Mouse (Mus musculus): Measurements from ENCODE around the gene Tmem203. TPM values are rescaled to one million over a fixed set of nuclear protein-coding genes. Genes with fewer than 3 reads are reported as not detected.

Gene Tmem203
- polyA plus RNA-seq, 1 experiment from 2014 or later = 25.3 TPM

GRCm38 (mm10) chr2:25224766-25225752 lies 30.2 kb upstream of the Tmem203 start:
- H3K4me1 ChIP-seq = peaks cover 25% of the 10 kb centered on the region
- H3K9me3 ChIP-seq = no peaks in the 10 kb centered on the region
- ATAC-seq (ENCODE audit: insufficient number of reproducible peaks, insufficient read depth, low FRiP score, low TSS enrichment, low read depth) = peak; percentile 97
- peak overlapping the region; percentile 99 for H3K27ac ChIP-seq
- WGBS = 2% methylated on average over 41 of the region's 41 CpGs
- H3K4me3 ChIP-seq = peak overlapping the region; percentile 88
- H3K27me3 ChIP-seq = no peaks in the 10 kb centered on the region
- peak overlapping the region; percentile 76 for H3K9ac ChIP-seq
- H3K4me2 ChIP-seq = peak overlapping the region; percentile 56
- H3K36me3 ChIP-seq = peaks cover 9% of the 10 kb centered on the region

DNA sequence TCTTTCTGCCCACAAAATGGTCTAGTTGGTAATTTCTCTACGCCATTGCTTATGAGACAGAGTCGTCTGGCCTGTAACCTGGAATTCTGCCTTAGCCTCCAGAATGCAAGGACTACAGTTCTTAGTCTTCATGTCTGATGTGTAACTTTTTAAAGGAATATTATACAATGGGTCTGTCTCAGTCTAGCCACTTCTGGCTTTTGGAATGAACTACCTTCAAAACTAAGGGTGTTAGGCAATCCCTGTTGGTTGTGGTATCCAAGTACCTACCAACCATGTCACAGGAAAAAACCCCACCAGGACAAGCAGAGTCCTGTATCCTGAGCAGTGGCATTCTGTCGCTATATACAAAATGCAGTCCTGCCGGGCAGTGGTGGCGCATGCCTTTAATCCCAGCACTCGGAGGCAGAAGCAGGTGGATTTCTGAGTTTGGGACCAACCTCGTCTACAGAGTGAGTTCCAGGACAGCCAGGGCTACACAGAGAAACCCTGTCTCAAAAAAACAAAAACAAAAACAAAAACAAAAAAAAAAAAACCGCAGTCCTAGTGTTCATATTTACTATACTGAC lies 29.3 kb upstream of the Tmem203 start:
- H3K27me3 ChIP-seq = peaks cover 5% of the 10 kb centered on the region; the same call in 1 of the 2 replicates
- peaks cover 25% of the 10 kb centered on the region for H3K4me1 ChIP-seq
- H3K9ac ChIP-seq = no peak overlapping the region
- H3K4me3 ChIP-seq = peak overlapping the region; percentile 88
- peak overlapping the region; percentile 56 for H3K4me2 ChIP-seq
- ATAC-seq (ENCODE audit: insufficient number of reproducible peaks, insufficient read depth, low FRiP score, low TSS enrichment, low read depth) = no peak
- peak overlapping the region; percentile 99 for H3K27ac ChIP-seq
- no peaks in the 10 kb centered on the region for H3K9me3 ChIP-seq
- peaks cover 9% of the 10 kb centered on the region for H3K36me3 ChIP-seq
- WGBS = 69% methylated on average over 8 of the region's 8 CpGs

DNA sequence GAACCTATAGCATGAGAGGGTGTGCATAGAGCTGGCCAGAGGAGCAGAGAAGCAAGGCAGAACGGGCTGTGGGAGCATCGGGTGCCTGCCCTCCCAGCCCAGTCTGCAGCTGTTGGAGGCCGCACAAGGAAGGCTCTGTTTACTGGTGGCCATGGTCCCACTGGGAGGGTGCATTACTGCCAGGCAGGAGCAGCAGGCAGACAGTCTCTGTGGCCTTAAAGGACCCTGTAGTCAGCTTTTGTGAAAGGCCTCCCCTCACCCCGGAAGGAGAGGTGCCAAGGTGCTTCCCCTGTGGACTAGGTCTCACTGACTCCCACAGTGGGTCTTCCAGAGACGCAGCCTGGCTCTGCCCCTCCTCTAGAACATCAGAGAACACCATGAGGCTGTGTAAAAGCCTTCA lies 28.4 kb upstream of the Tmem203 start:
- H3K4me1 ChIP-seq = peaks cover 25% of the 10 kb centered on the region
- H3K9ac ChIP-seq = no peak overlapping the region
- peaks cover 2% of the 10 kb centered on the region for H3K36me3 ChIP-seq
- no peak overlapping the region for H3K27ac ChIP-seq
- H3K9me3 ChIP-seq = no peaks in the 10 kb centered on the region
- H3K4me2 ChIP-seq = no peak overlapping the region
- 74% methylated on average over 5 of the region's 5 CpGs for WGBS
- no peak for ATAC-seq (ENCODE audit: insufficient number of reproducible peaks, insufficient read depth, low FRiP score, low TSS enrichment, low read depth)
- peaks cover 13% of the 10 kb centered on the region; the same call in 1 of the 2 replicates for H3K27me3 ChIP-seq
- no peak overlapping the region for H3K4me3 ChIP-seq

- 91% methylated on average over 4 of the region's 4 CpGs for WGBS
- Histone ChIP-seq H3K27ac (no peak overlapping the region), H3K9ac (no peak overlapping the region), H3K9me3 (no peaks in the 10 kb centered on the region), H3K4me2 (no peak overlapping the region), H3K4me1 (peaks cover 25% of the 10 kb centered on the region), H3K36me3 (no peaks in the 10 kb centered on the region), H3K4me3 (no peak overlapping the region), H3K27me3 (peaks cover 13% of the 10 kb centered on the region; the same call in 1 of the 2 replicates)
- no peak for ATAC-seq (ENCODE audit: insufficient number of reproducible peaks, insufficient read depth, low FRiP score, low TSS enrichment, low read depth)
These were observed 27.8 kb upstream of the Tmem203 start for GRCm38 (mm10) chr2:25227406-25227805.

GRCm38 (mm10) chr2:25228431-25228889 lies 26.8 kb upstream of the Tmem203 start:
- WGBS = under 1% methylated on average over 7 of the region's 7 CpGs
- H3K36me3 ChIP-seq = no peaks in the 10 kb centered on the region

GRCm38 (mm10) chr2:25228995-25229530 lies 26.2 kb upstream of the Tmem203 start:
- Histone ChIP-seq H3K9me3 (no peaks in the 10 kb centered on the region), H3K4me2 (peak overlapping the region; percentile 53), H3K27me3 (peaks cover 22% of the 10 kb centered on the region), H3K4me3 (no peak overlapping the region), H3K9ac (no peak overlapping the region), H3K27ac (no peak overlapping the region), H3K36me3 (no peaks in the 10 kb centered on the region), H3K4me1 (peaks cover 17% of the 10 kb centered on the region; the same call in 1 of the 2 replicates)
- 69% methylated on average over 6 of the region's 6 CpGs for WGBS
- no peak for ATAC-seq (ENCODE audit: insufficient number of reproducible peaks, insufficient read depth, low FRiP score, low TSS enrichment, low read depth)

More at GRCm38 (mm10) chr2:25228431-25228889, 26.8 kb upstream of the Tmem203 start:
- ATAC-seq (ENCODE audit: insufficient number of reproducible peaks, insufficient read depth, low FRiP score, low TSS enrichment, low read depth) = no peak
- Histone ChIP-seq H3K27ac (peak overlapping the region; percentile 51; the same call in 1 of the 2 replicates), H3K9ac (peak overlapping the region; percentile 40; the same call in 1 of the 2 replicates), H3K4me3 (peak overlapping the region; percentile 27), H3K27me3 (peaks cover 22% of the 10 kb centered on the region), H3K4me2 (peak overlapping the region; percentile 53), H3K4me1 (peaks cover 21% of the 10 kb centered on the region), H3K9me3 (no peaks in the 10 kb centered on the region)

DNA sequence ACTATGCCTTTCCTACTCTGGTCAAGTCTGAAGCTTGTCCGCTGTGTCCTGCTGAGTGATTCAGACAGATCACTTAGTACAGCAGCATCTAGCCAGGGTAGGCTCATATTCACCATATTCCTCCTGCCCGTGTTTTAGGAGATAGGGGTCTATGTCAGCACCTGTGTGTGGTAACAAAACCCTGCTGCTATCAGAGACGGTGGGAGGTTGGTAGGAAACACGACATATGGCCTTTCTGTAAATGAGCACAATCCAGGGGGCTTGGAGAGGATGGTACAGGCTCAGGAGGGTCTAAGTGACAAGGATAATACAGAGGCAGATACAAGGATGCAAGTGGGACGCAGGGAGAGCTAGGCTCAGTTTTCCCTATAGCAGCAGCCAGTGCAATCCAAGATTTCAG lies 25.7 kb upstream of the Tmem203 start:
- no peak for ATAC-seq (ENCODE audit: insufficient number of reproducible peaks, insufficient read depth, low FRiP score, low TSS enrichment, low read depth)

GRCm38 (mm10) chr2:25230581-25230980 lies 24.7 kb upstream of the Tmem203 start:
- H3K27me3 ChIP-seq = peaks cover 29% of the 10 kb centered on the region
- peaks cover 14% of the 10 kb centered on the region; the same call in 1 of the 2 replicates for H3K4me1 ChIP-seq
- H3K4me3 ChIP-seq = no peak overlapping the region
- H3K9me3 ChIP-seq = no peaks in the 10 kb centered on the region
- H3K36me3 ChIP-seq = no peaks in the 10 kb centered on the region
- 0 out of 2 replicates have a peak overlapping the region, but pooled peaks have one; percentile 11 for H3K9ac ChIP-seq
- WGBS = 80% methylated on average over 7 of the region's 7 CpGs
- no peak overlapping the region for H3K27ac ChIP-seq
- no peak overlapping the region for H3K4me2 ChIP-seq
- ATAC-seq (ENCODE audit: insufficient number of reproducible peaks, insufficient read depth, low FRiP score, low TSS enrichment, low read depth) = no peak

More for the DNA sequence above, 25.7 kb upstream of the Tmem203 start:
- 78% methylated on average over 5 of the region's 5 CpGs for WGBS
- H3K9me3 ChIP-seq = no peaks in the 10 kb centered on the region
- H3K9ac ChIP-seq = no peak overlapping the region
- H3K36me3 ChIP-seq = no peaks in the 10 kb centered on the region
- peaks cover 17% of the 10 kb centered on the region; the same call in 1 of the 2 replicates for H3K4me1 ChIP-seq
- no peak overlapping the region for H3K4me2 ChIP-seq
- H3K27me3 ChIP-seq = peaks cover 25% of the 10 kb centered on the region
- H3K4me3 ChIP-seq = no peak overlapping the region
- H3K27ac ChIP-seq = no peak overlapping the region

DNA sequence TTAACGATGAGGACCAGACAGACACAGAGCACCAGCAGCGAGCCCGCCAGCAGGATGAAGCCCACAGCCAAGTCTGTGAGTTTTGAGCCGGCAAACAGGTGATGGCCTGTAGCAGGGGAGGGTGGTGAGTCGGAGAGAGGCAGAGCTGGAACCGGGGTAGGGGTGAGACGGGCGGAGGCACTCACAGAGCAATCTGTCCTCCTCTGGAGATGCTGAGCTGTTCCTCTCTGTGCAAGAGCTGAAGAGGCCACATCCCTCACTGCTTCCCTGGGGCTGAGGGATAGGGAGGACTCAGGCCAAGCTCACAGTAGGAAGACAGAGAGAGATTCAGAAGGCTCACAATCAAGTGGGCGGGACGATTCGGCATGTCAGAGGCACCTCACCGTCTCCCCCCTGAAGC lies 24.2 kb upstream of the Tmem203 start:
- Histone ChIP-seq H3K36me3 (no peaks in the 10 kb centered on the region), H3K9ac (no peak overlapping the region), H3K4me2 (no peak overlapping the region), H3K4me1 (peaks cover 11% of the 10 kb centered on the region; the same call in 1 of the 2 replicates), H3K4me3 (no peak overlapping the region), H3K27ac (no peak overlapping the region), H3K9me3 (no peaks in the 10 kb centered on the region), H3K27me3 (peaks cover 31% of the 10 kb centered on the region)
- no peak for ATAC-seq (ENCODE audit: insufficient number of reproducible peaks, insufficient read depth, low FRiP score, low TSS enrichment, low read depth)
- 47% methylated on average over 12 of the region's 12 CpGs for WGBS

GRCm38 (mm10) chr2:25233421-25233820 lies 21.8 kb upstream of the Tmem203 start:
- WGBS = 74% methylated on average over 4 of the region's 4 CpGs
- H3K4me2 ChIP-seq = no peak overlapping the region

GRCm38 (mm10) chr2:25234050-25234449 lies 21.2 kb upstream of the Tmem203 start, which contains the start of gene Slc34a3:
Gene Slc34a3 (minus strand): TSS chr2:25234364.
- Histone ChIP-seq H3K4me3 (no peak within 1 kb of the TSS), H3K9ac (no peak within 1 kb of the TSS), H3K27me3 (peaks cover 39% of the 10 kb centered on the region), H3K36me3 (no peaks in the 10 kb centered on the region), H3K4me2 (no peak within 1 kb of the TSS), H3K9me3 (no peaks in the 10 kb centered on the region), H3K27ac (no peak within 1 kb of the TSS), H3K4me1 (no peaks in the 10 kb centered on the region)
- no peak for ATAC-seq (ENCODE audit: insufficient number of reproducible peaks, insufficient read depth, low FRiP score, low TSS enrichment, low read depth)
- WGBS = 91% methylated on average over 3 of the region's 3 CpGs

More at GRCm38 (mm10) chr2:25233421-25233820, 21.8 kb upstream of the Tmem203 start:
- Histone ChIP-seq H3K9me3 (no peaks in the 10 kb centered on the region), H3K4me1 (peaks cover 5% of the 10 kb centered on the region; the same call in 1 of the 2 replicates), H3K36me3 (no peaks in the 10 kb centered on the region), H3K27me3 (peaks cover 39% of the 10 kb centered on the region), H3K27ac (no peak overlapping the region), H3K4me3 (no peak overlapping the region), H3K9ac (no peak overlapping the region)
- no peak for ATAC-seq (ENCODE audit: insufficient number of reproducible peaks, insufficient read depth, low FRiP score, low TSS enrichment, low read depth)
